Mouse (Mus musculus): ENCODE results near the gene Epb41l1. TPM values are rescaled to one million over a fixed set of nuclear protein-coding genes. Genes with fewer than 3 reads are reported as not detected.

The Epb41l1 gene
- total and polyA plus RNA-seq, 2 experiments from 2014 or later: 10.7 to 259 TPM

GRCm38 (mm10) chr2:156566512-156566911, 145.8 kb downstream of the Epb41l1 start:
- H3K27me3 ChIP-seq (ENCODE audit: insufficient read depth, low read length): no peaks in the 10 kb centered on the region
- ATAC-seq: no peak
- H3K4me2 ChIP-seq (ENCODE audit: low read depth, low read length): no peak overlapping the region
- no peak for TF ChIP-seq CTCF (IDR thresholded peaks at IDR 0.05; ENCODE audit: low read depth)
- no peak overlapping the region for H3K9ac ChIP-seq (replicated peaks; ENCODE audit: low read length)
- DNase-seq (ENCODE audit: low spot score): no peak
- no peak overlapping the region for H3K4me3 ChIP-seq (ENCODE audit: low read length)
- peaks cover 23% of the 10 kb centered on the region for H3K36me3 ChIP-seq (ENCODE audit: insufficient read depth, low read length)
- no peaks in the 10 kb centered on the region for H3K4me1 ChIP-seq (ENCODE audit: insufficient read depth, low read length)
- WGBS: 62% methylated on average over 2 of the region's 2 CpGs
- no peak overlapping the region for H3K27ac ChIP-seq
- no peaks in the 10 kb centered on the region for H3K9me3 ChIP-seq (ENCODE audit: low read length)

- no peaks in the 10 kb centered on the region for H3K4me1 ChIP-seq (ENCODE audit: insufficient read depth, low read length)
These were observed 147.9 kb downstream of the Epb41l1 start for GRCm38 (mm10) chr2:156568647-156569046.

GRCm38 (mm10) chr2:156569261-156569660, 148.6 kb downstream of the Epb41l1 start:
- no peak for ATAC-seq
- no peak overlapping the region for H3K27ac ChIP-seq
- no peak for DNase-seq (ENCODE audit: low spot score)

More at GRCm38 (mm10) chr2:156568647-156569046, 147.9 kb downstream of the Epb41l1 start:
- Histone ChIP-seq H3K9ac (replicated peaks; ENCODE audit: low read length) (no peak overlapping the region), H3K9me3 (ENCODE audit: low read length) (no peaks in the 10 kb centered on the region), H3K36me3 (ENCODE audit: insufficient read depth, low read length) (peaks cover 23% of the 10 kb centered on the region), H3K27me3 (ENCODE audit: insufficient read depth, low read length) (no peaks in the 10 kb centered on the region), H3K27ac (no peak overlapping the region), H3K4me3 (ENCODE audit: low read length) (no peak overlapping the region), H3K4me2 (ENCODE audit: low read depth, low read length) (no peak overlapping the region)
- no peak for ATAC-seq
- TF ChIP-seq CTCF (IDR thresholded peaks at IDR 0.05; ENCODE audit: low read depth): no peak
- DNase-seq (ENCODE audit: low spot score): no peak
- WGBS: 86% methylated on average over 7 of the region's 7 CpGs

GRCm38 (mm10) chr2:156571521-156571920, 150.8 kb downstream of the Epb41l1 start:
- DNase-seq (ENCODE audit: low spot score): no peak
- Histone ChIP-seq H3K36me3 (ENCODE audit: insufficient read depth, low read length) (peaks cover 18% of the 10 kb centered on the region), H3K9me3 (ENCODE audit: low read length) (no peaks in the 10 kb centered on the region), H3K4me2 (ENCODE audit: low read depth, low read length) (no peak overlapping the region), H3K4me3 (ENCODE audit: low read length) (no peak overlapping the region), H3K9ac (replicated peaks; ENCODE audit: low read length) (no peak overlapping the region), H3K27me3 (ENCODE audit: insufficient read depth, low read length) (no peaks in the 10 kb centered on the region), H3K27ac (no peak overlapping the region), H3K4me1 (ENCODE audit: insufficient read depth, low read length) (no peaks in the 10 kb centered on the region)
- TF ChIP-seq CTCF (IDR thresholded peaks at IDR 0.05; ENCODE audit: low read depth): no peak
- WGBS: 80% methylated on average over 6 of the region's 6 CpGs
- ATAC-seq: no peak

More at GRCm38 (mm10) chr2:156569261-156569660, 148.6 kb downstream of the Epb41l1 start:
- Histone ChIP-seq H3K9me3 (ENCODE audit: low read length) (no peaks in the 10 kb centered on the region), H3K36me3 (ENCODE audit: insufficient read depth, low read length) (peaks cover 23% of the 10 kb centered on the region), H3K9ac (replicated peaks; ENCODE audit: low read length) (no peak overlapping the region), H3K4me1 (ENCODE audit: insufficient read depth, low read length) (no peaks in the 10 kb centered on the region), H3K4me2 (ENCODE audit: low read depth, low read length) (no peak overlapping the region), H3K4me3 (ENCODE audit: low read length) (no peak overlapping the region), H3K27me3 (ENCODE audit: insufficient read depth, low read length) (no peaks in the 10 kb centered on the region)
- WGBS: 86% methylated on average over 3 of the region's 3 CpGs
- no peak for TF ChIP-seq CTCF (IDR thresholded peaks at IDR 0.05; ENCODE audit: low read depth)

GRCm38 (mm10) chr2:156576850-156577587, 156.3 kb downstream of the Epb41l1 start:
- Histone ChIP-seq H3K27ac (no peak overlapping the region), H3K4me3 (ENCODE audit: low read length) (no peak overlapping the region), H3K4me1 (ENCODE audit: insufficient read depth, low read length) (no peaks in the 10 kb centered on the region), H3K27me3 (ENCODE audit: insufficient read depth, low read length) (no peaks in the 10 kb centered on the region), H3K4me2 (ENCODE audit: low read depth, low read length) (no peak overlapping the region), H3K9ac (replicated peaks; ENCODE audit: low read length) (no peak overlapping the region), H3K9me3 (ENCODE audit: low read length) (no peaks in the 10 kb centered on the region), H3K36me3 (ENCODE audit: insufficient read depth, low read length) (no peaks in the 10 kb centered on the region)
- no peak for DNase-seq (ENCODE audit: low spot score)
- no peak for ATAC-seq
- 62% methylated on average over 7 of the region's 7 CpGs for WGBS
- no peak for TF ChIP-seq CTCF (IDR thresholded peaks at IDR 0.05; ENCODE audit: low read depth)

- ATAC-seq (no peak), DNase-seq (ENCODE audit: low spot score) (no peak)
- no peaks in the 10 kb centered on the region for H3K36me3 ChIP-seq (ENCODE audit: insufficient read depth, low read length)
- TF ChIP-seq CTCF (IDR thresholded peaks at IDR 0.05; ENCODE audit: low read depth): no peak
- WGBS: 58% methylated on average over 5 of the region's 5 CpGs
- H3K9me3 ChIP-seq (ENCODE audit: low read length): no peaks in the 10 kb centered on the region
- H3K27ac ChIP-seq: peak overlapping the region; percentile 46; the same call in 1 of the 2 replicates
- no peak overlapping the region for H3K9ac ChIP-seq (replicated peaks; ENCODE audit: low read length)
- H3K4me2 ChIP-seq (ENCODE audit: low read depth, low read length): no peak overlapping the region
- H3K27me3 ChIP-seq (ENCODE audit: insufficient read depth, low read length): no peaks in the 10 kb centered on the region
- no peak overlapping the region for H3K4me3 ChIP-seq (ENCODE audit: low read length)
- peaks cover 11% of the 10 kb centered on the region for H3K4me1 ChIP-seq (ENCODE audit: insufficient read depth, low read length)
These were observed 159.8 kb downstream of the Epb41l1 start for GRCm38 (mm10) chr2:156580507-156580906.

- peak; percentile 61 for DNase-seq (ENCODE audit: low spot score)
These were observed 160.5 kb downstream of the Epb41l1 start for GRCm38 (mm10) chr2:156581244-156581643.

More at GRCm38 (mm10) chr2:156581244-156581643, 160.5 kb downstream of the Epb41l1 start:
- WGBS: 27% methylated on average over 10 of the region's 10 CpGs
- peak; percentile 58 for ATAC-seq
- Histone ChIP-seq H3K27ac (peak overlapping the region; percentile 46; the same call in 1 of the 2 replicates), H3K36me3 (ENCODE audit: insufficient read depth, low read length) (no peaks in the 10 kb centered on the region), H3K4me1 (ENCODE audit: insufficient read depth, low read length) (peaks cover 11% of the 10 kb centered on the region), H3K4me2 (ENCODE audit: low read depth, low read length) (no peak overlapping the region), H3K4me3 (ENCODE audit: low read length) (no peak overlapping the region), H3K9me3 (ENCODE audit: low read length) (no peaks in the 10 kb centered on the region), H3K9ac (replicated peaks; ENCODE audit: low read length) (no peak overlapping the region), H3K27me3 (ENCODE audit: insufficient read depth, low read length) (no peaks in the 10 kb centered on the region)
- TF ChIP-seq CTCF (IDR thresholded peaks at IDR 0.05; ENCODE audit: low read depth): no peak
